Mouse (Mus musculus) embryonic facial prominence, embryonic 15.5 days (tissue): ENCODE results near the gene Tmem202. TPM values are rescaled to one million over a fixed set of nuclear protein-coding genes. Genes with fewer than 3 reads are reported as not detected.

Experiments used
- ATAC-seq: fragments of 200-750 bp; cut with Nextera tagmentation; 2 replicates; pipeline ENCODE4 v1.8.0; 2017; ENCODE audit warnings: low read depth, moderate TSS enrichment; ENCODE audit not compliant: insufficient number of reproducible peaks, low FRiP score, low TSS enrichment
- H3K27ac ChIP-seq: fragments of 300-500 bp; sonication (generic); replicated peaks from 2 replicates; pipeline ENCODE4 v1.5.1; 2015; ENCODE audit warnings: mild to moderate bottlenecking, inconsistent platforms
- H3K27me3 ChIP-seq: fragments of 300-500 bp; sonication (generic); 2 replicates; pipeline ENCODE4 v1.6.1; 2015; ENCODE audit warnings: inconsistent platforms
- H3K36me3 ChIP-seq: fragments of 300-500 bp; sonication (generic); 2 replicates; pipeline ENCODE4 v1.6.1; 2015; ENCODE audit warnings: mild to moderate bottlenecking, inconsistent platforms
- H3K4me1 ChIP-seq: fragments of 300-500 bp; sonication (generic); 2 replicates; pipeline ENCODE4 v1.6.1; 2015; ENCODE audit warnings: inconsistent platforms
- H3K4me2 ChIP-seq: fragments of 300-500 bp; sonication (generic); replicated peaks from 2 replicates; pipeline ENCODE4 v1.6.1; 2015; ENCODE audit warnings: mild to moderate bottlenecking, inconsistent platforms
- H3K4me3 ChIP-seq: fragments of 300-500 bp; sonication (generic); replicated peaks from 2 replicates; pipeline ENCODE4 v1.5.1; 2015; ENCODE audit warnings: mild to moderate bottlenecking, inconsistent platforms
- H3K9ac ChIP-seq: fragments of 300-500 bp; sonication (generic); 2 replicates; pipeline ENCODE4 v1.6.1; 2015; ENCODE audit warnings: inconsistent platforms
- H3K9me3 ChIP-seq: fragments of 300-500 bp; sonication (generic); replicated peaks from 2 replicates; pipeline ENCODE4 v1.6.1; 2016; ENCODE audit warnings: inconsistent platforms
- WGBS: fragments of 180-500 bp; shearing (Covaris S2); methylation state at CpG from one replicate; pipeline ENCODE4 v1.1.7; 2015; 5-methylcytosine and 5-hydroxymethylcytosine counted together
- polyA plus RNA-seq: library from polyadenylated mRNA; unstranded; fragments of >200 nt; fragmentation: Nextera tagmentation; extraction: Ambion mirVana; gene quantifications from 2 replicates; pipeline ENCODE4 v1.2.1, GENCODE M21; 2015

Gene Tmem202
- polyA plus RNA-seq, 1 experiment from 2014 or later = not detected

GRCm38 (mm10) chr9:59553719-59554118, 14.1 kb upstream of the Tmem202 start:
- Histone ChIP-seq H3K4me2 (no peak overlapping the region), H3K27me3 (no peaks in the 10 kb centered on the region), H3K4me3 (no peak overlapping the region), H3K9me3 (no peaks in the 10 kb centered on the region), H3K9ac (no peak overlapping the region), H3K4me1 (no peaks in the 10 kb centered on the region), H3K27ac (no peak overlapping the region), H3K36me3 (peaks cover 24% of the 10 kb centered on the region; the same call in 1 of the 2 replicates)
- ATAC-seq = no peak
- WGBS = 85% methylated on average over 4 of the region's 4 CpGs

GRCm38 (mm10) chr9:59552610-59553009, 13.0 kb upstream of the Tmem202 start:
- no peaks in the 10 kb centered on the region for H3K4me1 ChIP-seq
- H3K9ac ChIP-seq = no peak overlapping the region
- H3K27me3 ChIP-seq = no peaks in the 10 kb centered on the region
- H3K4me2 ChIP-seq = no peak overlapping the region
- no peak overlapping the region for H3K4me3 ChIP-seq
- WGBS = 73% methylated on average over 5 of the region's 5 CpGs
- peaks cover 21% of the 10 kb centered on the region; the same call in 1 of the 2 replicates for H3K36me3 ChIP-seq
- H3K9me3 ChIP-seq = no peaks in the 10 kb centered on the region
- H3K27ac ChIP-seq = no peak overlapping the region
- no peak for ATAC-seq

- H3K9ac ChIP-seq = no peak overlapping the region
- H3K4me1 ChIP-seq = no peaks in the 10 kb centered on the region
- no peaks in the 10 kb centered on the region for H3K27me3 ChIP-seq
- H3K9me3 ChIP-seq = no peaks in the 10 kb centered on the region
- H3K27ac ChIP-seq = no peak overlapping the region
- 77% methylated on average over 3 of the region's 3 CpGs for WGBS
- no peak for ATAC-seq
- peaks cover 15% of the 10 kb centered on the region; the same call in 1 of the 2 replicates for H3K36me3 ChIP-seq
- H3K4me3 ChIP-seq = no peak overlapping the region
- no peak overlapping the region for H3K4me2 ChIP-seq
These were observed 12.0 kb upstream of the Tmem202 start for GRCm38 (mm10) chr9:59551620-59552031.

GRCm38 (mm10) chr9:59551017-59551416, 11.4 kb upstream of the Tmem202 start:
- Histone ChIP-seq H3K27ac (no peak overlapping the region), H3K9me3 (no peaks in the 10 kb centered on the region), H3K4me2 (no peak overlapping the region), H3K27me3 (no peaks in the 10 kb centered on the region), H3K4me3 (no peak overlapping the region), H3K4me1 (no peaks in the 10 kb centered on the region), H3K36me3 (peaks cover 12% of the 10 kb centered on the region; the same call in 1 of the 2 replicates), H3K9ac (no peak overlapping the region)
- ATAC-seq = no peak
- WGBS = 68% methylated on average over 5 of the region's 5 CpGs

GRCm38 (mm10) chr9:59550077-59550476, 10.4 kb upstream of the Tmem202 start:
- H3K4me1 ChIP-seq = no peaks in the 10 kb centered on the region
- ATAC-seq = no peak
- no peak overlapping the region for H3K4me3 ChIP-seq
- H3K9me3 ChIP-seq = no peaks in the 10 kb centered on the region
- H3K4me2 ChIP-seq = no peak overlapping the region
- no peak overlapping the region for H3K27ac ChIP-seq
- 0 out of 2 replicates have a peak, but pooled peaks cover 6% of the 10 kb centered on the region for H3K36me3 ChIP-seq
- H3K27me3 ChIP-seq = no peaks in the 10 kb centered on the region
- H3K9ac ChIP-seq = no peak overlapping the region
- 89% methylated on average over 4 of the region's 4 CpGs for WGBS

- Histone ChIP-seq H3K9ac (no peak overlapping the region), H3K4me2 (no peak overlapping the region), H3K27me3 (no peaks in the 10 kb centered on the region), H3K36me3 (0 out of 2 replicates have a peak, but pooled peaks cover 2% of the 10 kb centered on the region), H3K9me3 (no peaks in the 10 kb centered on the region), H3K27ac (no peak overlapping the region), H3K4me1 (no peaks in the 10 kb centered on the region), H3K4me3 (no peak overlapping the region)
- ATAC-seq = no peak
- 44% methylated on average over 2 of the region's 2 CpGs for WGBS
These were observed 9.4 kb upstream of the Tmem202 start for GRCm38 (mm10) chr9:59548961-59549487.

- no peaks in the 10 kb centered on the region for H3K9me3 ChIP-seq
- ATAC-seq = no peak
- no peak overlapping the region for H3K9ac ChIP-seq
- H3K27ac ChIP-seq = no peak overlapping the region
- H3K4me2 ChIP-seq = no peak overlapping the region
- H3K36me3 ChIP-seq = 0 out of 2 replicates have a peak, but pooled peaks cover 2% of the 10 kb centered on the region
- no peaks in the 10 kb centered on the region for H3K4me1 ChIP-seq
- WGBS = 87% methylated on average over 1 of the region's 1 CpGs
- H3K4me3 ChIP-seq = no peak overlapping the region
- no peaks in the 10 kb centered on the region for H3K27me3 ChIP-seq
These were observed 8.2 kb upstream of the Tmem202 start for GRCm38 (mm10) chr9:59547869-59548268.

GRCm38 (mm10) chr9:59544739-59545138, 5.1 kb upstream of the Tmem202 start:
- 76% methylated on average over 5 of the region's 5 CpGs for WGBS
- ATAC-seq = no peak

GRCm38 (mm10) chr9:59542766-59543324, 3.2 kb upstream of the Tmem202 start:
- Histone ChIP-seq H3K36me3 (no peaks in the 10 kb centered on the region), H3K27me3 (0 out of 2 replicates have a peak, but pooled peaks cover 2% of the 10 kb centered on the region), H3K27ac (no peak overlapping the region), H3K4me1 (peaks cover 10% of the 10 kb centered on the region; the same call in 1 of the 2 replicates), H3K9me3 (no peaks in the 10 kb centered on the region), H3K4me3 (no peak overlapping the region), H3K9ac (no peak overlapping the region), H3K4me2 (no peak overlapping the region)
- no peak for ATAC-seq

More at GRCm38 (mm10) chr9:59544739-59545138, 5.1 kb upstream of the Tmem202 start:
- Histone ChIP-seq H3K36me3 (0 out of 2 replicates have a peak, but pooled peaks cover 2% of the 10 kb centered on the region), H3K27me3 (no peaks in the 10 kb centered on the region), H3K9ac (no peak overlapping the region), H3K9me3 (no peaks in the 10 kb centered on the region), H3K27ac (no peak overlapping the region), H3K4me1 (peaks cover 6% of the 10 kb centered on the region; the same call in 1 of the 2 replicates), H3K4me3 (no peak overlapping the region), H3K4me2 (no peak overlapping the region)

- Histone ChIP-seq H3K9me3 (no peaks in the 10 kb centered on the region), H3K9ac (no peak overlapping the region), H3K4me2 (no peak overlapping the region), H3K4me3 (no peak overlapping the region), H3K27me3 (0 out of 2 replicates have a peak, but pooled peaks cover 2% of the 10 kb centered on the region), H3K4me1 (peaks cover 10% of the 10 kb centered on the region; the same call in 1 of the 2 replicates), H3K27ac (no peak overlapping the region), H3K36me3 (no peaks in the 10 kb centered on the region)
- ATAC-seq = no peak
- WGBS = 91% methylated on average over 6 of the region's 6 CpGs
These were observed 2.0 kb upstream of the Tmem202 start for GRCm38 (mm10) chr9:59541617-59542016.

GRCm38 (mm10) chr9:59537651-59538050, 2.0 kb downstream of the Tmem202 start:
- no peak overlapping the region for H3K9ac ChIP-seq
- 76% methylated on average over 3 of the region's 3 CpGs for WGBS
- H3K27ac ChIP-seq = no peak overlapping the region
- H3K36me3 ChIP-seq = no peaks in the 10 kb centered on the region
- H3K4me2 ChIP-seq = no peak overlapping the region
- no peaks in the 10 kb centered on the region for H3K9me3 ChIP-seq
- H3K4me1 ChIP-seq = peaks cover 10% of the 10 kb centered on the region; the same call in 1 of the 2 replicates
- H3K27me3 ChIP-seq = 0 out of 2 replicates have a peak, but pooled peaks cover 2% of the 10 kb centered on the region
- H3K4me3 ChIP-seq = no peak overlapping the region
- no peak for ATAC-seq
